Mouse (Mus musculus) limb, embryonic 15.5 days (tissue): ENCODE measurements around the gene Olfr1513. TPM values are rescaled to one million over a fixed set of nuclear protein-coding genes. Genes with fewer than 3 reads are reported as not detected.
"Not testable (repeated sequence)": the region's sequence is repeated elsewhere in the genome, so short reads cannot be mapped to it uniquely, and the experiment has no call there.

ENCODE experiments used
- ATAC-seq: fragments of 200-750 bp; cut with Nextera tagmentation; 2 replicates; pipeline ENCODE4 v1.8.0; 2017; ENCODE audit warnings: low read depth, moderate TSS enrichment; ENCODE audit not compliant: insufficient number of reproducible peaks, low FRiP score, low TSS enrichment
- H3K27ac ChIP-seq: fragments of 300-500 bp; sonication (generic); 2 replicates; pipeline ENCODE4 v1.5.1; 2015; ENCODE audit warnings: moderate library complexity, mild to moderate bottlenecking, inconsistent platforms
- H3K27me3 ChIP-seq: fragments of 300-500 bp; sonication (generic); 2 replicates; pipeline ENCODE4 v1.6.1; 2015; ENCODE audit warnings: inconsistent platforms
- H3K36me3 ChIP-seq: fragments of 300-500 bp; sonication (generic); 2 replicates; pipeline ENCODE4 v1.6.1; 2015; ENCODE audit warnings: inconsistent platforms
- H3K4me1 ChIP-seq: fragments of 300-500 bp; sonication (generic); 2 replicates; pipeline ENCODE4 v1.6.1; 2015; ENCODE audit warnings: inconsistent platforms
- H3K4me2 ChIP-seq: fragments of 300-500 bp; sonication (generic); 2 replicates; pipeline ENCODE4 v1.6.1; 2015; ENCODE audit warnings: mild to moderate bottlenecking, inconsistent platforms
- H3K4me3 ChIP-seq: fragments of 300-500 bp; sonication (generic); 2 replicates; pipeline ENCODE4 v1.5.1; 2015; ENCODE audit warnings: mild to moderate bottlenecking, inconsistent platforms
- H3K9ac ChIP-seq: fragments of 300-500 bp; sonication (generic); 2 replicates; pipeline ENCODE4 v1.6.1; 2015; ENCODE audit warnings: inconsistent platforms
- H3K9me3 ChIP-seq: fragments of 300-500 bp; sonication (generic); 2 replicates; pipeline ENCODE4 v1.6.1; 2016; ENCODE audit warnings: inconsistent platforms
- WGBS: fragments of 180-500 bp; shearing (Covaris S2); methylation state at CpG from one replicate; pipeline ENCODE4 v1.1.7; 2015; 5-methylcytosine and 5-hydroxymethylcytosine counted together
- polyA plus RNA-seq: library from polyadenylated mRNA; unstranded; fragments of >200 nt; fragmentation: Nextera tagmentation; extraction: Ambion mirVana; gene quantifications from 2 replicates; pipeline ENCODE4 v1.2.1, GENCODE M21; 2015

The Olfr1513 gene
- polyA plus RNA-seq, 1 experiment from 2014 or later: not detected

DNA sequence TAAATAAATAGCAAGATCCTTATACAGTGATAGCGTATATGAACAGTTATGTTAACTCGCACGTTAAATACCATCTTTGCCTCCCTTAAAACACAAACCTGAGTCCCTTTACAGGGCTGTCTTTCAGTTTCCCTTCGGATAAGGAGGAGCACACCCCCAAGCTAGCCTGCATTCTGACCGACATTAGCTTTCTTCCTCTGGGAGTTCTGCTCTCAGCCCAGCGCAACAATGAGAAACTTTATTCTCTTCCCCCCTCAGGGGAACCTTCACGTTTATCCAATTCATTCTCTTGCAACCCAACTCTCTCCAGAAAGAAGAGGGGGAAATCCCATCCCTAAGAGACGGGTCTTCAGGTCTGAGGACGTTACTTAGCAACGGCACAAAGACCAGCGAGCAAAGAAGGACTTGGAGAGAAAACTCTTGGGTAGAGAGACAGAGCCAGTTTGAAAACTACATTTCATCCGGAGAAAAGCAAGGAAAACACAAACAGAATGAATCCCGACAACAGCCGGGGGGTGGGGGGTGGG lies 28.8 kb downstream of the Olfr1513 start:
- Histone ChIP-seq H3K9ac (no peak overlapping the region), H3K4me1 (peaks cover 5% of the 10 kb centered on the region), H3K9me3 (no peaks in the 10 kb centered on the region), H3K27ac (no peak overlapping the region), H3K4me2 (peak overlapping the region; percentile 68), H3K36me3 (no peaks in the 10 kb centered on the region), H3K27me3 (peaks cover 59% of the 10 kb centered on the region), H3K4me3 (peak overlapping the region; percentile 40)
- ATAC-seq: no peak
- 3% methylated on average over 14 of the region's 14 CpGs for WGBS

DNA sequence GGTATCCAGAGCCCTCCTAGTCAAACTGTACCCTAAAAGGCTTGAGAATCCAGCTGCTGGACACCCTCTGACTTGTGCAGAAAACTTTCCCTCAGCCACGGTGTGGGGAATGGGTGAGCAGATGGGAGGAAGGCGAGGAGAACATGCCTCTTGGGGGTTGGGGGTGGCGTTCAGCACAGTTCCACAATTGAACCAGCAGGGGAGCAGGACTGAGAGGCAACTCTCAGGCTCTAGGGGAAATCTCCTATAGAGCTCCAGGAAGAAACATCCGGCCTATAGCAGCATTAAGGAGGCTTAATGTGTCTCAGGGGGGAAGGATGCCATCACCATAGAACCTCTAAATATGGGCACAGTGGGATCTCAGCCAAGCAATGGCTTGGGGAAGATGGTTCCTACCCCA lies 30.3 kb downstream of the Olfr1513 start:
- ATAC-seq: no peak
- H3K27me3 ChIP-seq: peaks cover 46% of the 10 kb centered on the region

GRCm38 (mm10) chr14:52319361-52319760 lies 36.8 kb downstream of the Olfr1513 start:
- H3K4me3 ChIP-seq: no peak overlapping the region

More for the DNA sequence above, 30.3 kb downstream of the Olfr1513 start:
- no peaks in the 10 kb centered on the region for H3K36me3 ChIP-seq
- no peak overlapping the region for H3K4me3 ChIP-seq
- no peaks in the 10 kb centered on the region for H3K9me3 ChIP-seq
- peaks cover 5% of the 10 kb centered on the region for H3K4me1 ChIP-seq
- H3K27ac ChIP-seq: no peak overlapping the region
- H3K4me2 ChIP-seq: no peak overlapping the region
- 6% methylated on average over 4 of the region's 4 CpGs for WGBS
- no peak overlapping the region for H3K9ac ChIP-seq

GRCm38 (mm10) chr14:52316441-52317225 lies 39.6 kb downstream of the Olfr1513 start:
- ATAC-seq: peak; percentile 22
- Histone ChIP-seq H3K9me3 (no peaks in the 10 kb centered on the region), H3K4me2 (peak overlapping the region; percentile 75), H3K4me3 (peak overlapping the region; percentile 76), H3K9ac (peak overlapping the region; percentile 85), H3K27me3 (no peaks in the 10 kb centered on the region), H3K4me1 (peaks cover 31% of the 10 kb centered on the region), H3K27ac (peak overlapping the region; percentile 79), H3K36me3 (peaks cover 30% of the 10 kb centered on the region)
- WGBS: 12% methylated on average over 16 of the region's 16 CpGs

More at GRCm38 (mm10) chr14:52319361-52319760, 36.8 kb downstream of the Olfr1513 start:
- no peaks in the 10 kb centered on the region for H3K9me3 ChIP-seq
- no peak overlapping the region for H3K9ac ChIP-seq
- peaks cover 20% of the 10 kb centered on the region for H3K4me1 ChIP-seq
- H3K27ac ChIP-seq: no peak overlapping the region
- WGBS: 63% methylated on average over 6 of the region's 6 CpGs
- ATAC-seq: no peak
- no peaks in the 10 kb centered on the region for H3K27me3 ChIP-seq
- H3K36me3 ChIP-seq: peaks cover 4% of the 10 kb centered on the region
- H3K4me2 ChIP-seq: no peak overlapping the region

DNA sequence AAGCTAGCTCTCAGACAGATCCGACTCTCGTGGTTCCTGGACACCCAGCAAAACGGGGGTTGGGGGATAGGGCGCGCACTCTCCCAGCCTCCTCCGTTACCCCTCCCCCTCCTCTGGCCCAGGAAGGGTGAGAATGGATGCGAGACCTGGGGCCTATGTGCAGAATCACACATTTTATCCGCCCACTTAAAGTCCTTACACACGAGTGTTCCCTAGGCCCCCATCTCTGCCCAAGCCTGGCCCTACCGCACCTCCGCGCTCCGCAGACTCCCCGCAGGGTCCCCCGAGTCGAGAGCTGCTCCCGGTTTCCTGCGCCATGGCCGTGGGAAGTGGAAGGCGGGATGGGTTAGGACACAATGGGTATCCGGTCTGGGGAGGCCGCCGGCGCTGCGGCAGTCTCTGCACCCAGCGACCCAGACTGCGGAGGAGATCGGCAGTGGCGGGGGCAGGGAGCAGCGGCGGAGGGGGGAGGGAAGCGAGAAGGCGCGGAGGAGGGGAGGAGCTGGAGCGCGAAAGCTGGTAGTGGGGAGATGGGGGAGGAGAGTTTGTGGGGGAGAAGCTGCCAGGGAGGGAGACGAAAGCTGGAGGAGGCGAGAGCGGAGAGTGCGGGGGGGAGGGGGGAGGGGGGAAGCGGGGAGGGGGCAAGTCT lies 40.3 kb downstream of the Olfr1513 start:
- peak overlapping the region; percentile 85 for H3K9ac ChIP-seq
- H3K4me1 ChIP-seq: peaks cover 35% of the 10 kb centered on the region
- peaks cover 30% of the 10 kb centered on the region for H3K36me3 ChIP-seq
- peak overlapping the region; percentile 79 for H3K27ac ChIP-seq
- H3K9me3 ChIP-seq: no peaks in the 10 kb centered on the region
- ATAC-seq: peak; percentile 78
- H3K4me3 ChIP-seq: peak overlapping the region; percentile 76
- peak overlapping the region; percentile 75 for H3K4me2 ChIP-seq
- H3K27me3 ChIP-seq: no peaks in the 10 kb centered on the region
- WGBS: under 1% methylated on average over 30 of the region's 41 CpGs

DNA sequence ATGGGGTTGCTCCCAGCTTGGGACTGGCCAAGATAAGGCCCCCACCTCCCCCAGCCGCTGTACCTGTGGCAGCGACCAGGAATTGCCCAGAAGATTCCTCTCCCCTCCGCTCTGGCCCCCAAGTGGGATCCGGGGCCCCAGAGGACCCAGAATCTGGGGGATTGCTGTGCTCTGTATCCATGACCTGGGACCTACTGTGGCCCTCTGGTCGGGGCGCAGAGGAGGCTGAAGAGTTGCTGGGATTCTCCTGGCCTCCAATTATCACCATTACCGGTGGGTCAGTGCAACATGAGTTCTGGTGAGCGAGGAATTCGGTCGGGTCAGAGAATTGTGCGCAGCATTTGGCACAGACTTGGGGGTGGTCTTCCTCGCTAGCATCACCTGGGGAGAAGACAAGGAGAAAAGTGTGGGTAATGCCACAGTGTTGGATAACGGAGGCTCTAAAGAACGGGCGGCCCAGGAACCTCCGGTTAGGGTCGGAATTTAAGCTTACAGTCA lies 40.9 kb downstream of the Olfr1513 start:
- Histone ChIP-seq H3K9me3 (no peaks in the 10 kb centered on the region), H3K27me3 (no peaks in the 10 kb centered on the region), H3K36me3 (peaks cover 33% of the 10 kb centered on the region), H3K4me3 (peak overlapping the region; percentile 76), H3K4me1 (peaks cover 35% of the 10 kb centered on the region), H3K27ac (peak overlapping the region; percentile 79), H3K9ac (peak overlapping the region; percentile 85), H3K4me2 (peak overlapping the region; percentile 75)
- no peak for ATAC-seq
- WGBS: 5% methylated on average over 17 of the region's 17 CpGs

GRCm38 (mm10) chr14:52314808-52315150 lies 41.4 kb downstream of the Olfr1513 start:
- Histone ChIP-seq H3K36me3 (peaks cover 33% of the 10 kb centered on the region), H3K27ac (no peak overlapping the region), H3K27me3 (no peaks in the 10 kb centered on the region), H3K4me1 (peaks cover 35% of the 10 kb centered on the region), H3K4me2 (peak overlapping the region; percentile 75), H3K4me3 (peak overlapping the region; percentile 76), H3K9ac (no peak overlapping the region), H3K9me3 (no peaks in the 10 kb centered on the region)
- ATAC-seq: no peak
- WGBS: 44% methylated on average over 8 of the region's 8 CpGs

DNA sequence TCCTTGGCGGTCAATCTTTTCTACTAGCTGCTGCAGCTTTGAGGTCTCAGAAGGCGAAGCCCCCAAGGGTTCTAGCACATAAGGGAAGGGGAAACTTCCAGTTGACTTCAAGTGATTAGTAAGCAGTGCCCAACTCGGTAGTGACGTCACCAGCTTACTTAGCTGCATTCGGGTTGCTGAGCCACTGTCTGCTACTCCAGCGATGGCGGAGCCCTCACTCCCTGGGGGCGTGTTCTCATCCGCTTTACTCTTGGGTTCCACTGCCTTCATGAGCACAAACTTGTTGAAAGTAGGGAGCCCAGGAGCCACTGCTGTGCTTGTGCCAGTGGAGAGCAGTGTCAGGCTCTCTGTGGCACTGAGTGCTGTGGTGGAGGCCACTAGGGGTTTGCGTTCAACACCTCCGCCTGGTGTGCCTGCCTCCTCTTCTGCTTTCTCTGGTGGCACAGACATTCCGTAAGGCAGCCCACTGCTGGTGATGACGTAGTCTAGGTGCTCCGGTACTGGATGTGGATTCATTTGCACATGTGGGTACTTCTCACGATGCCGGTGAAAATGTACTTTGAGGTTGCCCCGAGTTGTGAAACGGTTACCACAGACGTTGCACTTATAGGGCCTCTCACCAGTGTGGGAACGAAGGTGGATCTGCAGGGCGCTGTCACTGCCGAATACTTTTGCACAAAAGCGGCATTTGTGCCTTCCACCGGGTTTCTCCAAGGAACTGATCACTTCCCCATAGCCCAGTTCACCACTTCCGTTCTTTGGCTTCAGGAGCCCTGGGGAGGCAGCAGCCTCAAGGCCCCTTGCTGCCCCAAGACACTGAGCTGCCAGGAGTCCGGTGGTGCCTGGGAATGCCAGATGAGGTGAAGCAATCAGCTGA lies 42.0 kb downstream of the Olfr1513 start:
- Histone ChIP-seq H3K27ac (no peak overlapping the region), H3K9me3 (no peaks in the 10 kb centered on the region), H3K9ac (no peak overlapping the region), H3K4me2 (peak overlapping the region; percentile 75), H3K27me3 (no peaks in the 10 kb centered on the region), H3K4me3 (no peak overlapping the region; the same call in 1 of the 2 replicates), H3K4me1 (peaks cover 35% of the 10 kb centered on the region), H3K36me3 (peaks cover 33% of the 10 kb centered on the region)
- ATAC-seq: no peak
- WGBS: 85% methylated on average over 26 of the region's 26 CpGs

- no peak overlapping the region for H3K9ac ChIP-seq
- peaks cover 39% of the 10 kb centered on the region for H3K36me3 ChIP-seq
- no peak for ATAC-seq
- H3K4me1 ChIP-seq: peaks cover 27% of the 10 kb centered on the region
- H3K27ac ChIP-seq: no peak overlapping the region
- no peaks in the 10 kb centered on the region for H3K27me3 ChIP-seq
- 77% methylated on average over 2 of the region's 2 CpGs for WGBS
- H3K4me3 ChIP-seq: no peak overlapping the region
- no peak overlapping the region for H3K4me2 ChIP-seq
- H3K9me3 ChIP-seq: no peaks in the 10 kb centered on the region
Observed at GRCm38 (mm10) chr14:52310906-52311305, 45.3 kb downstream of the Olfr1513 start.

- H3K9me3 ChIP-seq, H3K27me3 ChIP-seq, H3K27ac ChIP-seq, H3K4me3 ChIP-seq, H3K4me2 ChIP-seq, H3K9ac ChIP-seq, ATAC-seq: not testable (repeated sequence)
- H3K36me3 ChIP-seq: peaks cover 39% of the 10 kb centered on the region
- peaks cover 25% of the 10 kb centered on the region for H3K4me1 ChIP-seq
- WGBS: 88% methylated on average over 6 of the region's 6 CpGs
Observed at GRCm38 (mm10) chr14:52310343-52310742, 45.9 kb downstream of the Olfr1513 start.

GRCm38 (mm10) chr14:52306100-52306499 lies 50.1 kb downstream of the Olfr1513 start:
- H3K4me1 ChIP-seq: no peaks in the 10 kb centered on the region
- no peak overlapping the region for H3K9ac ChIP-seq
- 97% methylated on average over 2 of the region's 2 CpGs for WGBS
- peaks cover 9% of the 10 kb centered on the region for H3K36me3 ChIP-seq
- no peak overlapping the region for H3K4me2 ChIP-seq
- H3K27me3 ChIP-seq: no peaks in the 10 kb centered on the region
- no peak for ATAC-seq
- H3K4me3 ChIP-seq: no peak overlapping the region
- no peaks in the 10 kb centered on the region for H3K9me3 ChIP-seq
- H3K27ac ChIP-seq: no peak overlapping the region
